Mouse (Mus musculus): ENCODE measurements around the gene Tst. TPM values are rescaled to one million over a fixed set of nuclear protein-coding genes. Genes with fewer than 3 reads are reported as not detected.
A peak's percentile ranks its signal among the peaks of the same experiment; 100 is the strongest.

The Tst gene
- polyA plus RNA-seq, 2 experiments, result 90.5 to 168 TPM

- Histone ChIP-seq H3K36me3 (replicated peaks; ENCODE audit: control insufficient read depth, insufficient read depth, low read depth) (no peaks in the 10 kb centered on the region), H3K9me3 (ENCODE audit: control insufficient read depth, low read length) (no peaks in the 10 kb centered on the region), H3K4me1 (replicated peaks; ENCODE audit: control insufficient read depth in 2 of 2, insufficient read depth in 2 of 2, low read length in 1 of 2) (peaks cover 0 to 11% of the 10 kb centered on the region in 2 experiments; a peak in 2 of 4 replicates), H3K4me2 (ENCODE audit: low read depth) (no peak overlapping the region), H3K27me3 (ENCODE audit: control insufficient read depth, insufficient read depth, low read length) (no peaks in the 10 kb centered on the region), H3K27ac (no peak overlapping the region), H3K4me3 (ENCODE audit: insufficient read depth in 1 of 2, low read depth in 2 of 2, low read length in 2 of 2) (no peak overlapping the region), H3K9ac (replicated peaks) (no peak overlapping the region)
- no peak for DNase-seq (ENCODE audit: low read depth in 3 of 3, low spot score in 3 of 3)
- TF ChIP-seq CTCF (IDR thresholded peaks at IDR 0.05; ENCODE audit: low read depth), result no peak
- no peak for TF ChIP-seq EP300 (IDR thresholded peaks at IDR 0.05; ENCODE audit: low read depth)
- 64% methylated on average over 3 of the region's 3 CpGs for WGBS (ENCODE audit: insufficient replicate concordance)
- ATAC-seq (ENCODE audit: insufficient read depth), result no peak
These were observed 32.9 kb downstream of the Tst start for GRCm38 (mm10) chr15:78372796-78373195.

- DNase-seq (ENCODE audit: low read depth in 3 of 3, low spot score in 3 of 3), result no peak
- ATAC-seq (ENCODE audit: insufficient read depth), result no peak
- TF ChIP-seq CTCF (IDR thresholded peaks at IDR 0.05; ENCODE audit: low read depth) (no peak), EP300 (IDR thresholded peaks at IDR 0.05; ENCODE audit: low read depth) (no peak)
- Histone ChIP-seq H3K27ac (no peak overlapping the region), H3K4me3 (ENCODE audit: insufficient read depth in 1 of 2, low read depth in 2 of 2, low read length in 2 of 2) (no peak overlapping the region), H3K9me3 (ENCODE audit: control insufficient read depth, low read length) (no peaks in the 10 kb centered on the region), H3K27me3 (ENCODE audit: control insufficient read depth, insufficient read depth, low read length) (no peaks in the 10 kb centered on the region), H3K36me3 (replicated peaks; ENCODE audit: control insufficient read depth, insufficient read depth, low read depth) (no peaks in the 10 kb centered on the region), H3K9ac (replicated peaks) (no peak overlapping the region), H3K4me1 (replicated peaks; ENCODE audit: control insufficient read depth in 2 of 2, insufficient read depth in 2 of 2, low read length in 1 of 2) (peaks cover 0 to 12% of the 10 kb centered on the region in 2 experiments; a peak in 2 of 4 replicates), H3K4me2 (ENCODE audit: low read depth) (no peak overlapping the region)
- 56% methylated on average over 1 of the region's 1 CpGs for WGBS (ENCODE audit: insufficient replicate concordance)
These were observed 36.1 kb downstream of the Tst start for GRCm38 (mm10) chr15:78369641-78370040.

DNA sequence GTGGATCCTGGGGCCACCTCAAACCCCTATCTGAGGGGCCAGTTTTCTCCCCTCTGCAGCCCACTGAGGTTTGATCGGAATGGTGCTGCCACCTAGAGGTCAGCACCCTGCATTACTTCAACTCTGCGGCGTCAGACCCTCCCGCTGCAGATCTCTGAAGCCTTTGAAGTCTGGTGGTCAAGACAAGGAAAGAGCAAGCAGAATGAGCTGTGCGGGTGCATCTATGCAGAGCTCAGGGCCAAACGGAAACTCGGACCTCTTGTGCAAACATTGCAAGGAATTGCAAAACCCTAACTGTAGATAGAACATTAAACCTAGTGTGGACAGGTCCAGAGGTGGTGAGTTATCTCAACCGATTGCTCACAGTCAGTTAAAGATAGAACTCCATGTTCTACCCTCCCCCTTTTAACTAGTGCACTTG lies 36.8 kb downstream of the Tst start:
- Histone ChIP-seq H3K27ac (no peak overlapping the region), H3K4me1 (replicated peaks; ENCODE audit: control insufficient read depth in 2 of 2, insufficient read depth in 2 of 2, low read length in 1 of 2) (peaks cover 0 to 12% of the 10 kb centered on the region in 2 experiments; a peak in 2 of 4 replicates), H3K9ac (replicated peaks) (no peak overlapping the region), H3K4me3 (ENCODE audit: insufficient read depth in 1 of 2, low read depth in 2 of 2, low read length in 2 of 2) (no peak overlapping the region), H3K9me3 (ENCODE audit: control insufficient read depth, low read length) (no peaks in the 10 kb centered on the region), H3K36me3 (replicated peaks; ENCODE audit: control insufficient read depth, insufficient read depth, low read depth) (no peaks in the 10 kb centered on the region), H3K4me2 (ENCODE audit: low read depth) (no peak overlapping the region), H3K27me3 (ENCODE audit: control insufficient read depth, insufficient read depth, low read length) (no peaks in the 10 kb centered on the region)
- ATAC-seq (ENCODE audit: insufficient read depth) (peak; percentile 81), DNase-seq (ENCODE audit: low read depth in 3 of 3, low spot score in 3 of 3) (peak; percentile 38 to 40 (median 39))
- 2% methylated on average over 8 of the region's 8 CpGs for WGBS (ENCODE audit: insufficient replicate concordance)
- TF ChIP-seq EP300 (IDR thresholded peaks at IDR 0.05; ENCODE audit: low read depth), result no peak
- peak; percentile 93 for TF ChIP-seq CTCF (IDR thresholded peaks at IDR 0.05; ENCODE audit: low read depth)

DNA sequence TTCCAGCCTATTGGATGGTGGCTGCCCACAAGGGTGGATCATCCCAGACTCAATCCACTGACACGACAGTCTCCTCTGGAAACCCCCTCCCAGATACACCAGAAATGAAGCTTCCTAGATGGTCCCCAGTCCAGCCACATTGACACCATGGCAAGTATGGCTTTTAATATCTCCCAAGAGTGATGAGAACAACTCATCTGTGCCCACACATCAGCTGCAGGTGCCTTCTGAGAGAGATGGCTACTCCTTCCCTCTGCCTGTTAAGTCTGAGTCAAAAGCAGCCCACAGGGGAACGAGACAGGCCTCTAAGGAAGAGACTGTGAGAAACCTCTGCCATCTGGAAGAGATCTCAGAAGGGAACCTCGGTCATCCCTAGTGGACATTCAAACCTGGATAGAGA lies 37.9 kb downstream of the Tst start:
- WGBS (ENCODE audit: insufficient replicate concordance), result 36% methylated on average over 3 of the region's 3 CpGs
- no peak overlapping the region for H3K9ac ChIP-seq (replicated peaks)

GRCm38 (mm10) chr15:78366875-78367274 lies 38.8 kb downstream of the Tst start:
- Histone ChIP-seq H3K4me3 (ENCODE audit: insufficient read depth in 1 of 2, low read depth in 2 of 2, low read length in 2 of 2) (no peak overlapping the region), H3K27ac (no peak overlapping the region), H3K9ac (replicated peaks) (no peak overlapping the region), H3K9me3 (ENCODE audit: control insufficient read depth, low read length) (no peaks in the 10 kb centered on the region), H3K27me3 (ENCODE audit: control insufficient read depth, insufficient read depth, low read length) (no peaks in the 10 kb centered on the region), H3K4me2 (ENCODE audit: low read depth) (no peak overlapping the region), H3K36me3 (replicated peaks; ENCODE audit: control insufficient read depth, insufficient read depth, low read depth) (no peaks in the 10 kb centered on the region), H3K4me1 (replicated peaks; ENCODE audit: control insufficient read depth in 2 of 2, insufficient read depth in 2 of 2, low read length in 1 of 2) (peaks cover 0 to 12% of the 10 kb centered on the region in 2 experiments; a peak in 2 of 4 replicates)
- DNase-seq (ENCODE audit: low read depth in 3 of 3, low spot score in 3 of 3) (no peak), ATAC-seq (ENCODE audit: insufficient read depth) (no peak)
- WGBS (ENCODE audit: insufficient replicate concordance), result 69% methylated on average over 8 of the region's 8 CpGs
- TF ChIP-seq CTCF (IDR thresholded peaks at IDR 0.05; ENCODE audit: low read depth) (no peak), EP300 (IDR thresholded peaks at IDR 0.05; ENCODE audit: low read depth) (no peak)

More for the DNA sequence above, 37.9 kb downstream of the Tst start:
- H3K27me3 ChIP-seq (ENCODE audit: control insufficient read depth, insufficient read depth, low read length), result no peaks in the 10 kb centered on the region
- H3K36me3 ChIP-seq (replicated peaks; ENCODE audit: control insufficient read depth, insufficient read depth, low read depth), result no peaks in the 10 kb centered on the region
- H3K4me1 ChIP-seq (replicated peaks; ENCODE audit: control insufficient read depth in 2 of 2, insufficient read depth in 2 of 2, low read length in 1 of 2), result peaks cover 0 to 12% of the 10 kb centered on the region in 2 experiments; a peak in 2 of 4 replicates
- H3K4me3 ChIP-seq (ENCODE audit: insufficient read depth in 1 of 2, low read depth in 2 of 2, low read length in 2 of 2), result no peak overlapping the region
- ATAC-seq (ENCODE audit: insufficient read depth) (no peak), DNase-seq (ENCODE audit: low read depth in 3 of 3, low spot score in 3 of 3) (no peak)
- H3K9me3 ChIP-seq (ENCODE audit: control insufficient read depth, low read length), result no peaks in the 10 kb centered on the region
- H3K27ac ChIP-seq, result no peak overlapping the region
- no peak overlapping the region for H3K4me2 ChIP-seq (ENCODE audit: low read depth)
- no peak for TF ChIP-seq CTCF (IDR thresholded peaks at IDR 0.05; ENCODE audit: low read depth)
- TF ChIP-seq EP300 (IDR thresholded peaks at IDR 0.05; ENCODE audit: low read depth), result no peak
